Mouse (Mus musculus) lung, embryonic 16.5 days (tissue): ENCODE data around the gene Kdm8. TPM values are rescaled to one million over a fixed set of nuclear protein-coding genes. Genes with fewer than 3 reads are reported as not detected.

Source experiments
- ATAC-seq: fragments of 200-750 bp; cut with Nextera tagmentation; 2 replicates; pipeline ENCODE4 v1.8.0; 2017; ENCODE audit warnings: low read depth, mild to moderate bottlenecking, moderate library complexity
- H3K27ac ChIP-seq: fragments of 300-500 bp; sonication (generic); 2 replicates; pipeline ENCODE4 v1.5.1; 2014; ENCODE audit warnings: mild to moderate bottlenecking, control low read depth, low read length
- H3K27me3 ChIP-seq: fragments of 300-500 bp; sonication (generic); 2 replicates; pipeline ENCODE4 v1.6.1; 2014; ENCODE audit warnings: low read depth, low read length, mixed read lengths; ENCODE audit not compliant: control insufficient read depth, insufficient read depth
- H3K36me3 ChIP-seq: fragments of 300-500 bp; sonication (generic); 2 replicates; pipeline ENCODE4 v1.6.1; 2014; ENCODE audit warnings: low read length; ENCODE audit not compliant: control insufficient read depth, insufficient read depth
- H3K4me1 ChIP-seq: fragments of 300-500 bp; sonication (generic); replicated peaks from 2 replicates; pipeline ENCODE4 v1.6.1; 2014; ENCODE audit warnings: low read length, mixed read lengths; ENCODE audit not compliant: control insufficient read depth, insufficient read depth
- H3K4me2 ChIP-seq: fragments of 300-500 bp; sonication (generic); 2 replicates; pipeline ENCODE4 v1.6.1; 2014; ENCODE audit warnings: low read depth, low read length, control low read depth
- H3K4me3 ChIP-seq: fragments of 300-500 bp; sonication (generic); 2 replicates; pipeline ENCODE4 v1.5.1; 2014; ENCODE audit warnings: mild to moderate bottlenecking, low read length, control low read depth
- H3K9ac ChIP-seq: fragments of 300-500 bp; sonication (generic); 2 replicates; pipeline ENCODE4 v1.6.1; 2014; ENCODE audit warnings: low read length, control low read depth
- H3K9me3 ChIP-seq: fragments of 300-500 bp; sonication (generic); 2 replicates; pipeline ENCODE4 v1.6.1; 2016; ENCODE audit warnings: low read length; ENCODE audit not compliant: control insufficient read depth
- WGBS: fragments of 180-500 bp; shearing (Covaris S2); extraction: QIAGEN DNeasy Blood & Tissue Kit; methylation state at CpG from one replicate; pipeline ENCODE4 v1.1.7; 2014; 5-methylcytosine and 5-hydroxymethylcytosine counted together
- polyA plus RNA-seq: library from polyadenylated mRNA; unstranded; fragments of >200 nt; fragmentation: Nextera tagmentation; extraction: Ambion mirVana; gene quantifications from 2 replicates; pipeline ENCODE4 v1.2.1, GENCODE M21; 2015

The Kdm8 gene
- polyA plus RNA-seq, 1 experiment from 2014 or later = 13.1 TPM

DNA sequence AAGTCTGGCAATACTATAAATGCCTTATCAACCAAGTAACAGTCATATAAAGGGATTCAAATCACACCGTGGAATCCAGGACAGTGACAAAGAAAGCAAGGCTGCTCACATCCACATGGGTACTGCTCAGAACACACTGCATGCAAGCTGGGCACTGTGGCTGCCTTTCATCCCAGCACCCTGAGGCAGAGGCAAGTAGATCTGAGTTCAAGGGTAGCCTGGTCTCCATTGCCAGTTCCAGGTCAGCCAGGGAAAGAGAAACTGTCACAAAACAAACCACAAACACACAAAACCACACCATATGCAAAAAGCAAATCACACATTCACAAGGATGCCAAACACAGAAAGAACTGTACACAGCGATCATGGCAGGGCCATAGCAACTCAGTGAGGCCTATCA, 45.2 kb downstream of the Kdm8 start:
- Histone ChIP-seq H3K36me3 (peaks cover 8% of the 10 kb centered on the region; the same call in 1 of the 2 replicates), H3K9ac (no peak overlapping the region)
- ATAC-seq = no peak

DNA sequence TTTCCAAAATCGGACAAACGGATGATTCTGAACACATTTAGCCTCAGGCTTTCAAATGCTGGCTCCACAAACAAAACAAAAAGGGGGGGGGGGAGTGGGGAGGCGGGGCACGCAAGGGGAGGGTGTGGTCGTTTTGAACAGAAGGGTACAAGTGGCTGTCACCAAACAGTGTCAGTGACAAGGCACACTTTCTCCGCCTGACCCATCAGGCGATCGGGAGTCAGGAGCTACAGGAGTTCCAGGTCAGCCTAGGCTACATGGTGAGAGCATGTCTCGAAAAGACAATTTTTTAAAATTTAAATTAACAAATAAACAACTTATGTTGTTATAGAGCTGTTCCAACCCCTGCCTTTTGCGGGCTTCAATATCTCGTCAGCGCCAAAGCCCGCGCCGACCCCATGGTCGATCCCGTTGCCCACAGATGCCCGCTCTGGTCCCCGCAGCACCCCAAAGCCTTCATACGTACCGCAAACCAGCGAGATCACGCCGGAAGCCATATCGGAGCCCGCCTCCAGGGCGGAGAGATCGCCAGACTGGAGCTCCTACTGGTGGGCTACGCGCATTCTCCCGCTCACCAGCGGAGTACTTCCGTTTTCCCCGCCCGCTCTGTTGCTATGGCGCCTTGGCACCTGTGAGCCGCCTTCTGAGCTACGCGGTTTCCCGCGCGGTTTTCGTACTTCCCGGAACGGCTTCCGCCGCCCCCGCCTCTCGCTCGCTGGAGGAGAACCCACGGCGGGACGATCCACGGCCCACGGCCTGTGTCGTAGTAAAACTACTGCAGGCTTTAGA, 46.7 kb downstream of the Kdm8 start, which contains the start of gene Nsmce1:
Gene Nsmce1, minus strand, starts transcription at position 650 of the 789 bp plus-strand sequence.
- Histone ChIP-seq H3K9me3 (no peaks in the 10 kb centered on the region), H3K4me2 (peak within 1 kb of the TSS; percentile 62), H3K27me3 (no peaks in the 10 kb centered on the region), H3K36me3 (peaks cover 1% of the 10 kb centered on the region; the same call in 1 of the 2 replicates), H3K27ac (peak within 1 kb of the TSS; percentile 85), H3K4me3 (peak within 1 kb of the TSS; percentile 69), H3K9ac (peak within 1 kb of the TSS; percentile 78), H3K4me1 (peaks cover 12% of the 10 kb centered on the region)
- under 1% methylated on average over 56 of the region's 56 CpGs for WGBS
- peak; percentile 99 for ATAC-seq

More for the DNA sequence above, 45.2 kb downstream of the Kdm8 start:
- WGBS = 81% methylated on average over 2 of the region's 2 CpGs
- Histone ChIP-seq H3K27ac (no peak overlapping the region), H3K27me3 (no peaks in the 10 kb centered on the region), H3K4me2 (no peak overlapping the region), H3K4me1 (peaks cover 12% of the 10 kb centered on the region), H3K9me3 (no peaks in the 10 kb centered on the region), H3K4me3 (no peak overlapping the region)

GRCm38 (mm10) chr7:125491760-125492159, 47.3 kb downstream of the Kdm8 start:
- Histone ChIP-seq H3K9ac (peak overlapping the region; percentile 78), H3K4me2 (peak overlapping the region; percentile 62), H3K9me3 (no peaks in the 10 kb centered on the region), H3K27ac (peak overlapping the region; percentile 85), H3K4me1 (peaks cover 12% of the 10 kb centered on the region), H3K36me3 (no peaks in the 10 kb centered on the region), H3K4me3 (peak overlapping the region; percentile 69), H3K27me3 (no peaks in the 10 kb centered on the region)
- 18% methylated on average over 12 of the region's 12 CpGs for WGBS
- ATAC-seq = no peak; the same call in 1 of the 2 replicates

- Histone ChIP-seq H3K27ac (no peak overlapping the region), H3K4me3 (no peak overlapping the region), H3K36me3 (no peaks in the 10 kb centered on the region), H3K27me3 (no peaks in the 10 kb centered on the region), H3K9me3 (no peaks in the 10 kb centered on the region), H3K4me2 (no peak overlapping the region), H3K9ac (peak overlapping the region; percentile 78; the same call in 1 of the 2 replicates), H3K4me1 (peaks cover 12% of the 10 kb centered on the region)
- no peak for ATAC-seq
- WGBS = 66% methylated on average over 6 of the region's 6 CpGs
Measured at GRCm38 (mm10) chr7:125492551-125492950, 48.1 kb downstream of the Kdm8 start.

- Histone ChIP-seq H3K9me3 (no peaks in the 10 kb centered on the region), H3K4me1 (peaks cover 12% of the 10 kb centered on the region), H3K27me3 (no peaks in the 10 kb centered on the region), H3K4me3 (no peak overlapping the region), H3K9ac (no peak overlapping the region), H3K27ac (no peak overlapping the region), H3K36me3 (no peaks in the 10 kb centered on the region), H3K4me2 (no peak overlapping the region)
- no peak for ATAC-seq
- 64% methylated on average over 6 of the region's 6 CpGs for WGBS
Measured at GRCm38 (mm10) chr7:125495864-125496440, 51.5 kb downstream of the Kdm8 start.

- Histone ChIP-seq H3K9me3 (no peaks in the 10 kb centered on the region), H3K4me3 (no peak overlapping the region), H3K4me1 (peaks cover 5% of the 10 kb centered on the region; the same call in 1 of the 2 replicates), H3K27me3 (no peaks in the 10 kb centered on the region), H3K27ac (no peak overlapping the region), H3K4me2 (no peak overlapping the region), H3K36me3 (no peaks in the 10 kb centered on the region), H3K9ac (no peak overlapping the region)
- WGBS = 60% methylated on average over 13 of the region's 13 CpGs
- no peak for ATAC-seq
Measured at GRCm38 (mm10) chr7:125499927-125500868, 55.7 kb downstream of the Kdm8 start.

DNA sequence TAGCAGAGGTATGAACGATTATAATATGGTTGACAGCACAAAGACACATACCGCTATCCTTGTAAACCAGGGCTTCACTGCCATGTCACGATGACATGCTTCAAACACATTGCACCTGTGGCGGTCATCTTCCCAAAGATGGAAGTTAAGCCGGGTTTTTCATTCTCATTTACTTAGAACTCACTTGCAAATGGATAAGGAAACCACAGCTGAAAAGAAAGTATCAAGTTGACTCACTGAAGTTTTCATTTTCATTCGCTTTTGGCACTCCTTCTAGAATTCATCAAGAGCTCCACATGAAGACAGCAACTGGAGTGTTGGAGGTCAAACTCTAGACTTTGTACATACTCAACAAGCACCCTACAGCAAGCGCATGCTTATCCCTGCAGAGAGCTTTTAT, 56.4 kb downstream of the Kdm8 start:
- WGBS = 86% methylated on average over 7 of the region's 7 CpGs
- Histone ChIP-seq H3K4me3 (no peak overlapping the region), H3K9me3 (no peaks in the 10 kb centered on the region), H3K27ac (no peak overlapping the region), H3K36me3 (no peaks in the 10 kb centered on the region), H3K4me2 (no peak overlapping the region), H3K27me3 (no peaks in the 10 kb centered on the region), H3K9ac (no peak overlapping the region), H3K4me1 (peaks cover 5% of the 10 kb centered on the region; the same call in 1 of the 2 replicates)
- no peak for ATAC-seq

DNA sequence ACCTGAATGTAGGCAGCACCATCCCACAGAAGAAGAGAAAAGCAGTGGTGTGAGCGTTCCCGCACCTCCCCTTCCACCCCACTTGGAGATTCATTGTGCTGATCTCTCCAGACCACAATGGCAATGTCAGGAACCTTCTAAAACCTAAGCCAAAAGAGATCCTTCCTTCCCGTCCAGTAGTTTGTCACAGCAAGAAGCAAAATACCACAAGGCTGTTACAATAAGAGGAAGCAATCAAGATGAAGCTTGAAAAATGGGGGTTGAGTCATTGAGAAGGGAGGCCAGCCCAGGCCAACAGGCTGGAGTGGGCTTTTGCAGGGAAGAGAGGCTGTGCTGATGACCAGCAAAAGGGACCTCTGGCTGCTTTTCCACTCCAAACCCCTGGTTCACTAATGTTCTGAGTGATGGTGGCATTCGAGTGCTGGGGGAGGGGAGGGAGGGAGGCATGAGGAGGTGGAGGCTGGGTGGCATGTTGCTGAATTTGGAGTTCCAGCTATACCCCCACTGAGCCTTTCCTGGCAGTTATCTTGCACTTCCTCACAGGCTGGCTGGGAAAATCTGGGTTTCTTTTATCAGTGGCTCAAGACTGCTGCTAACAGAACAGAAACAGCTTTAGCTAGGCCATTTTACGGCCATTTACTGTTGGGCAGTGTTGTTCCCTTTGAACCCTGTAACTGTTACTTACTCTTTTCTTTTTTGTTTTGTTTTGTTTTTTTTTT, 59.1 kb downstream of the Kdm8 start:
- no peak overlapping the region for H3K27ac ChIP-seq

More for the DNA sequence above, 59.1 kb downstream of the Kdm8 start:
- ATAC-seq = peak; percentile 68
- Histone ChIP-seq H3K27me3 (no peaks in the 10 kb centered on the region), H3K36me3 (no peaks in the 10 kb centered on the region), H3K9ac (no peak overlapping the region), H3K9me3 (no peaks in the 10 kb centered on the region), H3K4me3 (no peak overlapping the region), H3K4me1 (peaks cover 5% of the 10 kb centered on the region; the same call in 1 of the 2 replicates), H3K4me2 (no peak overlapping the region)
- 74% methylated on average over 5 of the region's 5 CpGs for WGBS
